Mouse (Mus musculus) cortical plate, adult 2 months (tissue): ENCODE results near the gene Gab3. TPM values are rescaled to one million over a fixed set of nuclear protein-coding genes. Genes with fewer than 3 reads are reported as not detected.

Source experiments
- H3K27ac ChIP-seq: fragments of 200-500 bp; 2 replicates; pipeline ENCODE4 v1.5.1; 2012; ENCODE audit warnings: low read length, control low read depth, inconsistent platforms; ENCODE audit not compliant: insufficient read depth
- H3K4me1 ChIP-seq: fragments of 200-500 bp; 2 replicates; pipeline ENCODE4 v1.6.1; 2011; ENCODE audit warnings: low read length; ENCODE audit not compliant: control insufficient read depth, insufficient read depth
- H3K4me3 ChIP-seq: fragments of 200-500 bp; 2 replicates; pipeline ENCODE4 v1.5.1; 2011; ENCODE audit warnings: mild to moderate bottlenecking, low read length, control low read depth; ENCODE audit not compliant: insufficient read depth
- CTCF ChIP-seq: fragments of 200-500 bp; IDR thresholded peaks from 2 replicates; pipeline ENCODE4 v1.5.1; 2011; ENCODE audit warnings: mild to moderate bottlenecking, control low read depth, low read length; ENCODE audit not compliant: insufficient read depth; ENCODE audit errors: extremely low read depth
- POLR2A ChIP-seq: fragments of 200-500 bp; IDR thresholded peaks from 2 replicates; pipeline ENCODE4 v1.6.1; 2011; ENCODE audit warnings: mild to moderate bottlenecking, low read length, control low read depth; ENCODE audit not compliant: insufficient read depth; ENCODE audit errors: extremely low read depth
- polyA plus RNA-seq: library from polyadenylated mRNA; depleted of rRNA; stranded (reverse); fragments of >200 nt; gene quantifications from 2 replicates; pipeline ENCODE4 v1.2.3, GENCODE M21; 2012; rRNA removed

Gab3 gene
- 1.1 and 1.4 TPM in 2 replicates for polyA plus RNA-seq

DNA sequence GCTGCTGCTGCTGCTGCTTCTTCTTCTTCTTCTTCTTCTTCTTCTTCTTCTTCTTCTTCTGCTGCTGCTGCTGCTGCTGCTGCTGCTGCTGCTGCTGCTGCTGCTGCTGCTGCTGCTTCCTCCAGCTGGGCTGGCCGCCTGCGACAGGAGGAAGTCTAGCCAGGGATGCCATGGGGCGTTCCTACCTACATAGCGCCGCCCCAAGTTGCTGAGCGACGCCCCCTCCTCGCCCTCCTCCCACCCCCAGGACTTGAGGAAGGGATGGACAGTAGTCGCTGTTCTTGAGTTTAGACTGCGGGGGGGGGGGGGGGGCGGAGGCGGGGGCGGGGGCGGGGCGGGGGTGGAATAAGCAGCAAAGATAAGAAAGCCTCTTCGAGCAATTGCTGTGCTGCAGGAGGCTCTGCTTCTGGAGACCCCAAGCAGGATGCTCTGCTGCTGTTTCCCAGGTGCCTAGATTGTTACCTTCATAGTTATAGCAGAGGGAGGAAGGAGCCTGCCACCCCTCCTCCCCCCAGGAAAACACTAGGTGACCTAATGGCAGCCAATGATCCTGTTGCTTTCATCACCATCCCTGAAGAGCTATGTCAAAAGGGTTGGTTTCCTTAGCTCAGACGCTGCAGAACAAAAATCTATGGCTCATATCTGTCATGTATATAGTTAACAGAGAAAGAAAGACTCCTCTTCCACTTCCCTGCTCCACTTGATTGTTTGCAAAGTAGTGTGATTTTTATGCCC lies at the start of gene Gab3:
Gene Gab3 (minus strand): TSS at position 685 of the 735 bp plus-strand sequence.
- TF ChIP-seq CTCF (no peak), POLR2A (no peak)
- Histone ChIP-seq H3K4me3 (peak within 1 kb of the TSS; percentile 85), H3K27ac (no peak within 1 kb of the TSS), H3K4me1 (no peaks in the 10 kb centered on the region)

GRCm38 (mm10) chrX:75130467-75131160 lies 45.4 kb upstream of the Gab3 start, which contains the start of gene Mpp1:
Gene Mpp1, minus strand, starts transcription at chrX:75131016.
- Histone ChIP-seq H3K27ac (peak within 1 kb of the TSS; percentile 25; the same call in 1 of the 2 replicates), H3K4me3 (peak within 1 kb of the TSS; percentile 56)

DNA sequence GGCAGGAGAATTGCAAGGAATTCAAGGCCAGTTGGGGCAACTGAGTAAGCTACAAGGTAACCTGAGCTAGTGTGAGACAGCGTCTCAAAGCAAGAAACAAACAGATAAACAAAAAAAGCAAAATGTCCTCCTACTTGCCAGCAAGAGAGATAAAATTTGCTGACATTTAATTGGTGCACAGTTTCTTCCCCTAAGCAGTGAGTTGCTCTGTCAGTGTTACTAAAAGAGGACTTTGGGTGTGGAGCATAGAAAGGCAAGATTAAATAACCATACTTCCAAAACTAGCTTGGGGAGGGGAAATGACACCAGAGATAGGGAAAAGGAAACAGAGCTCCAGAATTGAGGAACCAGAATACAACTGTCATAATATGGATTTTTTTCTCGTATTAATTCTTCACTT lies 44.2 kb upstream of the Gab3 start:
- no peak overlapping the region for H3K27ac ChIP-seq
- TF ChIP-seq CTCF: no peak
- no peak for TF ChIP-seq POLR2A
- H3K4me1 ChIP-seq: peaks cover 2% of the 10 kb centered on the region; the same call in 1 of the 2 replicates
- peak overlapping the region; percentile 56; the same call in 1 of the 2 replicates for H3K4me3 ChIP-seq

More at GRCm38 (mm10) chrX:75130467-75131160, 45.4 kb upstream of the Gab3 start, which contains the start of gene Mpp1:
- TF ChIP-seq POLR2A: peak; percentile 65; the same call in 1 of the 2 replicates
- TF ChIP-seq CTCF: no peak
- peaks cover 2% of the 10 kb centered on the region; the same call in 1 of the 2 replicates for H3K4me1 ChIP-seq

GRCm38 (mm10) chrX:75128333-75128980 lies 43.2 kb upstream of the Gab3 start:
- peaks cover 2% of the 10 kb centered on the region; the same call in 1 of the 2 replicates for H3K4me1 ChIP-seq

GRCm38 (mm10) chrX:75126893-75127292 lies 41.6 kb upstream of the Gab3 start:
- Histone ChIP-seq H3K4me3 (no peak overlapping the region), H3K4me1 (peaks cover 2% of the 10 kb centered on the region; the same call in 1 of the 2 replicates), H3K27ac (no peak overlapping the region)
- TF ChIP-seq CTCF (no peak), POLR2A (no peak)

More at GRCm38 (mm10) chrX:75128333-75128980, 43.2 kb upstream of the Gab3 start:
- TF ChIP-seq CTCF (no peak), POLR2A (no peak)
- H3K27ac ChIP-seq: no peak overlapping the region
- H3K4me3 ChIP-seq: no peak overlapping the region

- Histone ChIP-seq H3K4me1 (peaks cover 2% of the 10 kb centered on the region; the same call in 1 of the 2 replicates), H3K4me3 (no peak overlapping the region), H3K27ac (no peak overlapping the region)
- TF ChIP-seq CTCF: no peak
- no peak for TF ChIP-seq POLR2A
Observed at GRCm38 (mm10) chrX:75125606-75126005, 40.3 kb upstream of the Gab3 start.

GRCm38 (mm10) chrX:75115550-75115949 lies 30.3 kb upstream of the Gab3 start:
- H3K27ac ChIP-seq: no peak overlapping the region
- no peak for TF ChIP-seq POLR2A
- TF ChIP-seq CTCF: no peak
- H3K4me1 ChIP-seq: no peaks in the 10 kb centered on the region
- H3K4me3 ChIP-seq: no peak overlapping the region

DNA sequence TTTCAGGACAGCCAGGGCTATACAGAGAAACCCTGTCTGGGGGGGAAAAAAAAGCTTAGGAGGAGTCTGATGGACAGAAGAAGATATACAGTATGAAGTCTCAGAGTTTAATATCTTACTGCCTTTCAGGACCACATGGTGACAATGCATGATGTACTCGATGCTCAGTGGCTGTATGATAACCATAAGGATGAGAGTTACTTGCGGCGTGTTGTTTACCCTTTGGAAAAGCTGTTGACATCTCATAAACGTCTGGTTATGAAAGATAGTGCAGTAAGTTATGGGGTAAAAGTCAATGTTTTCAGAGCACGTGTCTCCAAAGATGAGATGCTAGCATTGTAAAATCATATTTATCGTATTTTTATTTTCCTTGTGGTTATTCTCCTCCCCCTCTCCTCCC lies 17.0 kb upstream of the Gab3 start:
- H3K4me3 ChIP-seq: no peak overlapping the region
- TF ChIP-seq CTCF (no peak), POLR2A (no peak)
- H3K27ac ChIP-seq: no peak overlapping the region
- no peaks in the 10 kb centered on the region for H3K4me1 ChIP-seq

- H3K4me3 ChIP-seq: no peak overlapping the region
- H3K4me1 ChIP-seq: no peaks in the 10 kb centered on the region
- no peak overlapping the region for H3K27ac ChIP-seq
- no peak for TF ChIP-seq POLR2A
- TF ChIP-seq CTCF: no peak
Observed at GRCm38 (mm10) chrX:75098799-75099198, 13.5 kb upstream of the Gab3 start.
